Mouse (Mus musculus): ENCODE measurements around the gene Macf1. TPM values are rescaled to one million over a fixed set of nuclear protein-coding genes. Genes with fewer than 3 reads are reported as not detected.

Gene Macf1
- total and polyA plus RNA-seq, 3 experiments = 39.3 to 169 (median 129) TPM

- ATAC-seq (ENCODE audit: extremely low read depth, insufficient number of reproducible peaks, low FRiP score, poor library complexity, severe bottlenecking) = no peak
- Histone ChIP-seq H3K9me3 (replicated peaks) (no peaks in the 10 kb centered on the region), H3K4me1 (ENCODE audit: insufficient read depth, low read depth, low read length) (peaks cover 2% of the 10 kb centered on the region; the same call in 1 of the 2 replicates), H3K4me3 (ENCODE audit: low read depth, low read length) (no peak overlapping the region), H3K27me3 (ENCODE audit: insufficient read depth, low read length) (no peaks in the 10 kb centered on the region), H3K36me3 (replicated peaks) (peaks cover 9% of the 10 kb centered on the region)
- TF ChIP-seq POLR2AphosphoS5 (IDR thresholded peaks at IDR 0.05; ENCODE audit: insufficient replicate concordance, low read depth, low read length) (no peak), CTCF (IDR thresholded peaks at IDR 0.05; ENCODE audit: low read depth, low read length) (no peak), GATA1 (IDR thresholded peaks at IDR 0.05; ENCODE audit: borderline replicate concordance, low read length) (no peak), GATA2 (IDR thresholded peaks at IDR 0.05; ENCODE audit: borderline replicate concordance, low read depth, low read length) (no peak), TAL1 (conservative IDR thresholded peaks at IDR 0.05; ENCODE audit: low read depth, low read length) (no peak)
- DNase-seq (ENCODE audit: low spot score) = no peak
These were observed 205.3 kb downstream of the Macf1 start for GRCm38 (mm10) chr4:123478655-123479433.

GRCm38 (mm10) chr4:123465799-123466198, 218.4 kb downstream of the Macf1 start:
- Histone ChIP-seq H3K27me3 (ENCODE audit: insufficient read depth, low read length) (no peaks in the 10 kb centered on the region), H3K4me1 (ENCODE audit: insufficient read depth, low read depth, low read length) (no peaks in the 10 kb centered on the region), H3K4me3 (ENCODE audit: low read depth, low read length) (no peak overlapping the region), H3K36me3 (replicated peaks) (peaks cover 14% of the 10 kb centered on the region), H3K9me3 (replicated peaks) (no peaks in the 10 kb centered on the region)
- TF ChIP-seq GATA1 (IDR thresholded peaks at IDR 0.05; ENCODE audit: borderline replicate concordance, low read length) (no peak), GATA2 (IDR thresholded peaks at IDR 0.05; ENCODE audit: borderline replicate concordance, low read depth, low read length) (no peak), TAL1 (conservative IDR thresholded peaks at IDR 0.05; ENCODE audit: low read depth, low read length) (no peak), CTCF (IDR thresholded peaks at IDR 0.05; ENCODE audit: low read depth, low read length) (no peak), POLR2AphosphoS5 (IDR thresholded peaks at IDR 0.05; ENCODE audit: insufficient replicate concordance, low read depth, low read length) (no peak)
- DNase-seq (ENCODE audit: low spot score) (no peak), ATAC-seq (ENCODE audit: extremely low read depth, insufficient number of reproducible peaks, low FRiP score, poor library complexity, severe bottlenecking) (no peak)

- Histone ChIP-seq H3K36me3 (replicated peaks) (peaks cover 24% of the 10 kb centered on the region), H3K9me3 (replicated peaks) (no peaks in the 10 kb centered on the region), H3K4me3 (ENCODE audit: low read depth, low read length) (no peak overlapping the region), H3K27me3 (ENCODE audit: insufficient read depth, low read length) (no peaks in the 10 kb centered on the region), H3K4me1 (ENCODE audit: insufficient read depth, low read depth, low read length) (no peaks in the 10 kb centered on the region)
- ATAC-seq (ENCODE audit: extremely low read depth, insufficient number of reproducible peaks, low FRiP score, poor library complexity, severe bottlenecking) (no peak), DNase-seq (ENCODE audit: low spot score) (no peak)
- TF ChIP-seq GATA2 (IDR thresholded peaks at IDR 0.05; ENCODE audit: borderline replicate concordance, low read depth, low read length) = no peak
- no peak for TF ChIP-seq CTCF (IDR thresholded peaks at IDR 0.05; ENCODE audit: low read depth, low read length)
- TF ChIP-seq POLR2AphosphoS5 (IDR thresholded peaks at IDR 0.05; ENCODE audit: insufficient replicate concordance, low read depth, low read length) = no peak
- TF ChIP-seq TAL1 (conservative IDR thresholded peaks at IDR 0.05; ENCODE audit: low read depth, low read length) = no peak
- TF ChIP-seq GATA1 (IDR thresholded peaks at IDR 0.05; ENCODE audit: borderline replicate concordance, low read length) = no peak
These were observed 223.4 kb downstream of the Macf1 start for GRCm38 (mm10) chr4:123460595-123461272.

GRCm38 (mm10) chr4:123454871-123455640, 229.1 kb downstream of the Macf1 start:
- H3K4me1 ChIP-seq (ENCODE audit: insufficient read depth, low read depth, low read length) = no peaks in the 10 kb centered on the region
- DNase-seq (ENCODE audit: low spot score) (no peak), ATAC-seq (ENCODE audit: extremely low read depth, insufficient number of reproducible peaks, low FRiP score, poor library complexity, severe bottlenecking) (no peak)
- no peaks in the 10 kb centered on the region for H3K27me3 ChIP-seq (ENCODE audit: insufficient read depth, low read length)
- peaks cover 21% of the 10 kb centered on the region for H3K36me3 ChIP-seq (replicated peaks)
- no peaks in the 10 kb centered on the region for H3K9me3 ChIP-seq (replicated peaks)
- H3K4me3 ChIP-seq (ENCODE audit: low read depth, low read length) = no peak overlapping the region
- TF ChIP-seq TAL1 (conservative IDR thresholded peaks at IDR 0.05; ENCODE audit: low read depth, low read length) = no peak
- TF ChIP-seq GATA1 (IDR thresholded peaks at IDR 0.05; ENCODE audit: borderline replicate concordance, low read length) = no peak
- no peak for TF ChIP-seq CTCF (IDR thresholded peaks at IDR 0.05; ENCODE audit: low read depth, low read length)
- TF ChIP-seq GATA2 (IDR thresholded peaks at IDR 0.05; ENCODE audit: borderline replicate concordance, low read depth, low read length) = no peak
- no peak for TF ChIP-seq POLR2AphosphoS5 (IDR thresholded peaks at IDR 0.05; ENCODE audit: insufficient replicate concordance, low read depth, low read length)

- peaks cover 17% of the 10 kb centered on the region for H3K36me3 ChIP-seq (replicated peaks)
- H3K4me1 ChIP-seq (ENCODE audit: insufficient read depth, low read depth, low read length) = no peaks in the 10 kb centered on the region; the same call in 1 of the 2 replicates
- no peak overlapping the region for H3K4me3 ChIP-seq (ENCODE audit: low read depth, low read length)
- ATAC-seq (ENCODE audit: extremely low read depth, insufficient number of reproducible peaks, low FRiP score, poor library complexity, severe bottlenecking) (no peak), DNase-seq (ENCODE audit: low spot score) (no peak)
- H3K9me3 ChIP-seq (replicated peaks) = no peaks in the 10 kb centered on the region
- TF ChIP-seq GATA2 (IDR thresholded peaks at IDR 0.05; ENCODE audit: borderline replicate concordance, low read depth, low read length) (no peak), TAL1 (conservative IDR thresholded peaks at IDR 0.05; ENCODE audit: low read depth, low read length) (no peak), CTCF (IDR thresholded peaks at IDR 0.05; ENCODE audit: low read depth, low read length) (no peak), GATA1 (IDR thresholded peaks at IDR 0.05; ENCODE audit: borderline replicate concordance, low read length) (no peak), POLR2AphosphoS5 (IDR thresholded peaks at IDR 0.05; ENCODE audit: insufficient replicate concordance, low read depth, low read length) (no peak)
- no peaks in the 10 kb centered on the region for H3K27me3 ChIP-seq (ENCODE audit: insufficient read depth, low read length)
These were observed 230.4 kb downstream of the Macf1 start for GRCm38 (mm10) chr4:123453729-123454128.
